Mouse (Mus musculus): ENCODE data around the gene Ccdc141.

Ccdc141 gene

DNA sequence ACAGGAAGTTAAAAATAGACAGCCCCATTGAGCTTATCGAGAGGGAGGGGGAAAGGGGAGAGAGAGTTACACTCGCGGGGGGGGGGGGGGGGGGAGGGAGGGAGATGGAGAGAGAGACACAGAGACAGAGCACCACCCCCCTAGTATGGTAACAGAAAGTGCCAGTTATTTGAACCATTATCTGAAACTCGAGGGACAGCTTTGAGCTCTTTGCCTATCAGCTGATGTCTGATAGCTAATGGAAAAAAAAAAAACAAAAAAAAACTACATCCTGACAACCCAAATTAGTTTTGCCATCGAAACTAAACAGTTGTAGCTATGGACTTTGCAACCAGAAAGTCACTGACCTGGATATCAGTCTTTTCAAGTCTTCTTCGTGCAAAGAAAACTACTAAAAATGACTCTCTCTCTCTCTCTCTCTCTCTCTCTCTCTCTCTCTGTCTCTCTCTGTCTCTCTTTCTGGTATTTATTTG lies at the start of gene Ccdc141:
Gene Ccdc141 (minus strand): TSS at position 4 of the 473 bp plus-strand sequence.
- no peak for TF ChIP-seq GATA4 (IDR thresholded peaks at IDR 0.05; ENCODE audit: insufficient replicate concordance, low read length)

DNA sequence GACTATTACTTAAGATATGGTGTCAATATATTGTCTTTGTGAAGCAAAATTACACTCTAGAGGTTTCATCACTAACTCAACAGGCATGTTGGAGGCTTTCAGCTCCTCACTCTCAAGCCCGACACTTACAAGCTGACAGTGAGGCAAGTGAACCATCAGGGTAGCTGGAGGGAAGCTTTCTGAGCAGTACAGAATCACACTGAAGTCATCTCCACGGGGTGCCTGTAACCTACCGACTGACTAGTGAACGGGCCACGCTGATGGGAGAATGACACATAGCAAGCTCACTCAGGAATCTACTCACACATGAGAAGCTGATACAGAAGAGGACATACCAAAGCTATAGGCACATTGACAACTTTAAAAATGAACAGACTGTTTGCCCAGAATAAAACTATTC lies 42.4 kb upstream of the Ccdc141 start:
- no peak for TF ChIP-seq GATA4 (IDR thresholded peaks at IDR 0.05; ENCODE audit: insufficient replicate concordance, low read length)

DNA sequence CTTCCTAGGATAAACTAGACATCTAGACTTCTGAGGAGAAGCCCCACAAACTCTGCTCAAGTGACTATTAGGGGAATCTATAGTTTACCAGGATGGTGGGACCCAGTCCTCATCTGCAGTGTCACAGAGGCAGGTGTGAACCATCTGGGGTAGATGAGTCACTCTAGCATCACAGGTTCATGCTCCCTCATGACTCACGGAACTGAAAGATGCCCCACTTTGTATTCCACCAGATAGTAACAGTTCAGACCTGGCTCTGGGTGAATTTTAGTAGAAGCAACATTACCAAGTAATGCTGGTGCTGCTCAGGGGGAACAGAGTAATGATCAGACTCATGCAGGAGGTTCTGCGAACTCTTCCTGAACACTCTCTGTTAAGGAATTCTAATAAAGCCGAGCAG lies 36.5 kb upstream of the Ccdc141 start:
- TF ChIP-seq GATA4 (IDR thresholded peaks at IDR 0.05; ENCODE audit: insufficient replicate concordance, low read length), result no peak

DNA sequence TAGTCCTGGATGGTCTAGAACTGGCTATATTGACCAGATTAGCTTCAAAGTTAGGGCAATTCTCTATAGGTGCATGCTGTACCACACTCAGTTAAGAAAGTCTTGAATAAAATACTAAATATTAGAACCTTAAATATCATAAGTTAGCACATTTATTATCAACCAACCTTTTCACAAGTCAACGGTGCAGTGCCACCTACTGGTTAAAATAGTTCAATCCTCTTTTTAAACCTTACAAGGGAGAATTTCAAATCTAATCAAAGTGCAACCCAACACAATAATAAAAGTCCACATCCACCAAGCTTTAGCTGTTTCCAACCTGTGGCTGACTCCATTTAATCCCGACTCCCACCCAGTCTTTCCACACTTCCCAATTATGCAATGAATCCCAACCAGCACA lies 33.5 kb upstream of the Ccdc141 start:
- TF ChIP-seq GATA4 (IDR thresholded peaks at IDR 0.05; ENCODE audit: insufficient replicate concordance, low read length), result no peak

DNA sequence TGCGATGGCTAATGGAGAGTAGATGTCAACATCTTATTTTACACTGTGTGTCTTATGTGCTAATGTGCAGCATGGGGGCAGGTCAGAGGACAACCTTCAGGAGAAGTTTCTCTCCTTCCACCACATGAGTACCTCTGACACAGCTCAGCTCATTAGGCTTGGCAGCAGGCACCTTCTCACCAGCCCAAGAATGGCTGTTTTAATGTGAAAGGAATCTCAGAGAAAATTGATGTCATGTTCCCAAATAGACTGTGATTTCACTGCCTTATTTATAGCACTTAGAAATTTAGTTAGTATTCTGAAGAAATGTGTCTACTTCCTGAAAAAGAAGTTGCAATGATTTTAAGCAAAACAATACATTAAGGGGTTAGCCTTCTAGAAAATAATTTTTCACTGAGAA lies 31.5 kb upstream of the Ccdc141 start:
- TF ChIP-seq GATA4 (IDR thresholded peaks at IDR 0.05; ENCODE audit: insufficient replicate concordance, low read length), result no peak

DNA sequence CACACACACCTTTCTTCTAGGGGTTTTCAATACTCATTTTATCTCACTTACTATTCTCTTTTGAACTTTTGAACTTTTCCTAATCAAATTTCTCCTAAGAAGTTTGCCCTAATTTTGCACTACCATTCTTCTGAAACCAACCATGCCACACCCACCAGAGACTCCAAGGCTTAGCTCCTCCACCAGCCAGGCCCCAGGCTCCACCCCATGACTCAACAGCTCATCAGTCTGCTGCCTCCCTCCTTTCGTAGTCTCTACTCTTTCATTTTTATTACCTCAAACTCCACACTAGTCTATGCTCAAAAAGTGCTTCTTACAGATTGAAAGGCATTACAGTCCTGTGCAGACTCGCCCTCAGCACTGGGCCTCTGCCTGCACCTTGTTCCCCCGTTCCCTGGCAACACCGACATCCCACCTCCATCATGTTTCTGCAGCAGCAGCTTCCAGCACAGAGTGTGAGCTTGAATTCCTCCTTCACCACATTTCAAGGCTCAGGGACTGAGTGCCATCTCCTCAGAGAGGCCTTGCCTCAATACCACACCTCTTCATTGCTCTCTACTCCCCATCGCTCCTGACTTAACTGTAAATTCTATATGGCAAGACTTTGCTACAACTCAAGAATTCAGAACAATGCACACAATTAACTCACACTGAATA lies 30.6 kb upstream of the Ccdc141 start:
- no peak for TF ChIP-seq GATA4 (IDR thresholded peaks at IDR 0.05; ENCODE audit: insufficient replicate concordance, low read length)

DNA sequence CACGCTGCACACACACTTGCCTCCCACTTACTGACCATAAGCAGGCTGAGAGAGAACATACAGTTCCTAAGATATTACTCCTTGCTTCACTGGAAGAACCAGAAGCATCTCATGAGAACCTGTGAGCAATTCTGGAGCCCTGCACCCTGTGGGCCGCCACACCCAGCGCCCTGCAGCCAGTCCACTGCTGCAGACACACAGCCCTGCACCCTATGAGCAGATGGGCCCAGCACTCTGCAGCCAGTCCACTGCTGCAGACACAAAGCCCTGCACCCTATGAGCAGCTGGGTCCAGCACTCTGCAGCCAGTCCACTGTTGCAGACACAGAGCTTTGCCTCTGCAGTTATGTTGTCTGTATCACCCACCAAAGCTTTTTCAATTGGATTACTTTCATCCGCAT lies 29.9 kb upstream of the Ccdc141 start:
- no peak for TF ChIP-seq GATA4 (IDR thresholded peaks at IDR 0.05; ENCODE audit: insufficient replicate concordance, low read length)

DNA sequence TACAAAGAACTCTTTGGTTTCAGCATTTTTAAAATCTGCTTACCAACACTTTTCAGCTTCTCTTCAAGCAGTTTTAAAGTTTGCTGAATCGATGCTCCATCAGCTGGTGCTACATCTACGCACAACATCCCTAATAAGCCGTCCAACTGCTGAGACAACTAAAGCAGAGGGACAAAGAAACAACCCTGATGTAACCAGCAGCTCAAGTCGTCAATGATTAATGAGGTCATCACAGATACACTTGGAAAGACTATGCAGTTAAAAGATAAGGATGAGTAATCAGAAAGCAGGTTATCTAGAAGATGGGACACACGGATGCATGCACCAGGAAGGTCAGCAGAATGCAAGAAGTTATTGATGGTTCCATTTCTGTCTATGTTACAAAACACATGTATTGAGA lies 27.8 kb upstream of the Ccdc141 start:
- TF ChIP-seq GATA4 (IDR thresholded peaks at IDR 0.05; ENCODE audit: insufficient replicate concordance, low read length), result no peak

DNA sequence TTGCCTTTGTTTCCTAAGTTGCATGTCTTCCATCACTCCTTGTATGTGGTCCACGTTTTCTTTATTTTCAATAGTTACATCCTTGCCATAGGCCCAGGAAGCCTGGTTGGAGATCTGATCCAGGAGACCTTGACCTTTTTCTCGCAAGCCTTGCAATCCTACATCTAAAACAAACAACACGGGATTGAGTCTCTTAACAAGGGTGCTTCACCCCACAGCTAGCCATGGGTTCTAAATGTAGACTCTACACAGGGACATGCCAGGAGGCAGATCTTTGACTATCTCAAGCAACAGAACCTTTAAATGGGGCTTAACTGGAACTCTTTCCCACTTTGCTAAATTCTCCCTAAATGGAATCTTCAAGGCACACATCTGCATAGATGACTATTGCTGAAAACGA lies 26.4 kb upstream of the Ccdc141 start:
- TF ChIP-seq GATA4 (IDR thresholded peaks at IDR 0.05; ENCODE audit: insufficient replicate concordance, low read length), result no peak

DNA sequence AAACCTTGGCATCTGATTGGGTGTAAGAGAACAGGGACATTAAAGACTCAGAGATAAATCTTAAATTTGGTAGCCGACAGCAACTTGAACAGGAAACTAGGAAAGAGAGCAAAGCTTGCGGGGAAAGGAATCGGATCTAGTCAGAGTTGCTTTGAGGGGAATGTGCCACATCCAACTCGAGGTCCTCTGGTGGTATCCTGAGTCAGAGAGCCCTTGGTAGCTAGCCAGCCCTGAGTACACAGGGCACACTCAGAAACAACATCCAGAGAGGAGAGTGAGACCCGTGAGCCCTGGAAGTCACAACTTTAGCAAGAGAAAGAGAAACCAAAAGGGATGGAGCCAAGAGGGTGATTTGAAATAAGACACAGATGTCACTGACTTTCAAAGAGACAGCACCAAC lies 24.6 kb upstream of the Ccdc141 start:
- no peak for TF ChIP-seq GATA4 (IDR thresholded peaks at IDR 0.05; ENCODE audit: insufficient replicate concordance, low read length)

DNA sequence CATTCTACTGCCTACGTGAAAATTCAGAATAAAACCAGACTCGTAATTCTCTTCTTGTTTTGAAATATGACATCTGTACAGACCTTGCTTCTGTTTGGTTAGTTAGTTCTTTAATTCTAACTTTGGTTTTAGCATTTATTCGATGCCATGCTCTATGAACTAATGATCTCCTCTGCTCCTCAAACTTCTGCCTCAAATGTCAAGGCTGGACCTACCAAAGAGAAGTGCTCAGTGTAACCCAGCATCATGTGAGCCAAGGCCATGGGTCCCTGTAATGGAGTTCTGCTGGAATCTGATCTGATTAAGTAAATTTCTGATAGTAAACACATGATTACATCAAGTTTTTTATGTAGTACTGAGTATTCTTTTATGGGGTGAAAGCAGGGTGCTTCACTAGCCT lies 21.4 kb upstream of the Ccdc141 start:
- TF ChIP-seq GATA4 (IDR thresholded peaks at IDR 0.05; ENCODE audit: insufficient replicate concordance, low read length), result no peak

DNA sequence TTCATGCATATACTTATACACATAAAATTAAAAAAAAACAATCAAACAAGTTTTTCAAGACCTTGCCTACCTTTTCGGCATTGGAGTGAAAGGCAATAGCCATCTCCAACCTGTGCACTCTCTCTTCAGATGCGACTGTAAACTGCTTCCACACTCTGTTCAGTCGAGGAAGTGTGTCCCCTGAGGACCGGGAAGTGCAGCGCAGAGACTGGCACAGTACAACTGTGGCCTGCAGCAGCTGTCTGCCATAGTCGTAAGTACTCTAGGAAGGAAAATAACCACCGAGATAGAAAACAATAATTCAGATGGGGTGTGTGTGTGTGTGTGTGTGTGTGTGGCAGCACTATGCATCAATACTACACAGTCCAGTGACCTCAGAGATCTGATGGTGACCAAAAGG lies 20.5 kb upstream of the Ccdc141 start:
- TF ChIP-seq GATA4 (IDR thresholded peaks at IDR 0.05; ENCODE audit: insufficient replicate concordance, low read length), result no peak

DNA sequence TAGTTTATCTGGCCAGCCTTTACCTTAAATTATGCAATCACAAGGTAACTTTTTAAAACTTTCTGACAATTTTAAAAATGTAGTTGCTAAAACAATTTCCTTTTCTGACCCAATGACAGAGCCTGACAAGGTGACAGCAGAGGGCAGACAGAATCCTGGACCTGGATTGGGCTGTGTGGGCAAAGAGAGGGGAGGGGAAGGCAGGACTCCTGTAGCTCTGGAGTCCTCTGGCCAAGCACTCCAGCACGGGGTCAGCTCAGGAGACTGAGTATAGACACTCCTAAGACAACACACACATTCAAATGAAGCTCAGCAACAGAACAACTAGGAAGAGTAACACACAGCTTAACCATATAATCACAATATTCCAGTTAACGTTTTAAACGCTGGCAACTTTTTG lies 19.9 kb upstream of the Ccdc141 start:
- TF ChIP-seq GATA4 (IDR thresholded peaks at IDR 0.05; ENCODE audit: insufficient replicate concordance, low read length), result no peak

DNA sequence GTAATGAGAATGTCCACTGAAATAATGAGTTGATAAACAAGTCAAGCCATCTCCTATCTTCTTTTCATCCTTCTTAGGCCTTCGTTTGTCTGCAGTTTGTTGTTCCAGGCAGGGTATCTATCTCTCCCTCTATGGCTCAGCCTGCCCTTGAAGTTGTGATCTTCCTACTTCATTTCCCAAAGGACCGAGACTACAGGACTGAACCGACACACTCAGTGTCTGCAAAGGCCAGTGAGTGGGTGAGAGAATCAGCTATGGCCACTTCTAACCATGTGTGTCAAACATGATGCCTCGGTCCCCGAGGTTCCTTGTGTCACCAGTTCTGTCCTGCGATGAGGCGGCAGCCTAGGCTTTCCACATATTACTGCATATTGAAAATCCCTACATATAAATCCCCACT lies 19.2 kb upstream of the Ccdc141 start:
- no peak for TF ChIP-seq GATA4 (IDR thresholded peaks at IDR 0.05; ENCODE audit: insufficient replicate concordance, low read length)

DNA sequence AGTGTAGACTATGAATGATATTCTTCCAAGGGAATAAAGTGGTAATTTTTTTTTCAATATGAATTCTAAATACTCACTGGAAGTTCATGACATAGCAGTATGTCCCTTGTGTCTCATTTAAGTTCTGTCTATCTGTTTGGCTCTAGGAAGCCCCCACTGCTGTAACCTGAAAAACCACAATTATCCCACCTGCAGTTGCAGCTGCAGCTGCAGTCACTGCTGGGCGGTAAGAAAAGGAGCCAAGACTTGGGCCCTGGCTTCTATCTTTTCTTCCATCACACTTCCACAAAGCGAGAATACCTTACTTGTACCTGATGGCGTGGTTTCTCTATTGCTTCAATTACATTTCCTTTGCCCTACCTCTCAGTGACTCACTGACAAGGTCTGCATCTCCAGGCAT lies 17.1 kb upstream of the Ccdc141 start:
- TF ChIP-seq GATA4 (IDR thresholded peaks at IDR 0.05; ENCODE audit: insufficient replicate concordance, low read length), result no peak

DNA sequence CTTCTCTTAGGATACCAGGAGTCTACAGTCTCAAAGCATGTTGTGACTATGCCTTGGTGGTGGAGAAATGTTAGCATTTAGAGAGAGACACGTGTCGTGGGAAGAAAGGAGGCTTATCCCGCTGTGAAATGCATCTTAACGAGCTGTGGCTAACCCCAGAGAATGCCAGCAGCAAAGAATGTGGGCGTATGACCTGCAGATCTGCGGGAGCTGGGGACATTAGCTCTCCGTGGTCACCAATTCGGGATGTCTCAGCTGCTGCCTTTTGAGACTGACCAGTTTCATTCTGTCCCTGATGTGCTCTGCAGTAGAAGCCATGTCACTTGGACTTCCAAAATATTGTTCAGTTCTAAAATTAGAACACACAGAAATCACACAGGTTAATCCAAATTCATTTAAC lies 16.5 kb upstream of the Ccdc141 start:
- TF ChIP-seq GATA4 (IDR thresholded peaks at IDR 0.05; ENCODE audit: insufficient replicate concordance, low read length), result no peak

DNA sequence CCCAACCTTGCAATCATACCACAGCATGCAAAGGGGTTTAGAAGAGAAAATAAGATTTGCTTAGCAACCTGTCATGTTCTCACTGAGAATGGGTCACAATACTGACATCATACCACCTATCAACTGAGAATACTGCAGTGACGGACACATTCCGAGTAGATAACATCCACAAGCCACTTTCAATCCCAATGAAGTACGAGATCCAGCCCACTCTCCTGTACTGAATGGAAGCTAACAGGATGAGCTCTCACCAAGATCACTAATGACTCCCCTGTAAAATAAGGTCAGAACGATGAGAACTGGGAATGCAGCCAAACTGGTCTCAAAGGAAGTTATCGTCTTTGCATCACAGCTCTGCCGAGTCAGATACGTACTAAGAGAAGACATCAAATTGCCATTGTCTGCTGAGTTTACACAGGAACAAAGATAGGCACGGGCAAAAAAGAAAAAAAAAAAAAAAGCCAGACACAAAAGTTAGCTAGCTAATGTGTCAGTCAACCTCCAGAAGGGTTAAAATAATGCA lies 13.7 kb upstream of the Ccdc141 start:
- TF ChIP-seq GATA4 (IDR thresholded peaks at IDR 0.05; ENCODE audit: insufficient replicate concordance, low read length), result no peak
